ENCODE assay signal across 25 mouse cellular contexts in genomic region chr9:105139204-105139603, GRCm38 (mm10). TPM values are rescaled to one million over a fixed set of nuclear protein-coding genes. Genes with fewer than 3 reads are reported as not detected.
DNase-seq lines count a peak whose midpoint lies in the region; ATAC-seq lines count a peak whose summit lies in the region.
"Had no signal": no experiment of that assay in that cellular context is flagged by ENCODE, and none has a peak within 500 bp of the region (broad histone marks: within the 10 kb centered on the region; RNA-seq: fewer than 3 reads in every experiment).

No protein-coding gene starts in this region.

- WGBS in intestine, embryonic 16.5 days: 44% methylated on average over 6 of the region's 6 CpGs
- 89% methylated on average over 6 of the region's 6 CpGs for WGBS in forebrain, embryonic 14.5 days

- H3K4me3 ChIP-seq in intestine, embryonic 16.5 days (ENCODE audit: low read length): no peak overlapping the region
- no peak overlapping the region for H3K4me3 ChIP-seq in forebrain, embryonic 14.5 days (ENCODE audit: low read depth, low read length)
- H3K4me3 ChIP-seq: embryonic facial prominence, embryonic 10.5 days; forebrain, embryonic 13.5 days; gastrocnemius, adult 2 months; heart, embryonic 15.5 days had no signal

- ATAC-seq in intestine, embryonic 16.5 days: peak; percentile 98
- peak; percentile 57 for ATAC-seq in megakaryocyte, adult 5-6 weeks (ENCODE audit: poor library complexity, severe bottlenecking)
- ATAC-seq in forebrain, embryonic 14.5 days: no peak
- ATAC-seq: CD4-positive, CD25-positive, alpha-beta regulatory T cell, adult 4 months; forebrain, embryonic 13.5 days had no signal

- H3K4me1 ChIP-seq in intestine, embryonic 16.5 days (ENCODE audit: control insufficient read depth, insufficient read depth, low read length): 0 out of 2 replicates have a peak, but pooled peaks cover 5% of the 10 kb centered on the region
- no peaks in the 10 kb centered on the region for H3K4me1 ChIP-seq in forebrain, embryonic 14.5 days (ENCODE audit: control insufficient read depth, insufficient read depth, low read length)
- H3K4me1 ChIP-seq: embryonic facial prominence, embryonic 10.5 days; forebrain, embryonic 13.5 days; heart, embryonic 15.5 days had no signal

- intact Hi-C loops in left cerebral cortex, postnatal 36 days (cut with DNase I): no loop called here

- no peaks in the 10 kb centered on the region for H3K9me3 ChIP-seq in intestine, embryonic 16.5 days (ENCODE audit: control insufficient read depth, low read length)
- no peaks in the 10 kb centered on the region for H3K9me3 ChIP-seq in forebrain, embryonic 14.5 days (replicated peaks; ENCODE audit: control insufficient read depth, low read length)
- H3K9me3 ChIP-seq: embryonic facial prominence, embryonic 10.5 days; forebrain, embryonic 13.5 days; heart, embryonic 15.5 days had no signal

- no peak overlapping the region for H3K27ac ChIP-seq in intestine, embryonic 16.5 days (ENCODE audit: low read length)
- H3K27ac ChIP-seq in forebrain, embryonic 14.5 days (ENCODE audit: low read depth, low read length): no peak overlapping the region
- H3K27ac ChIP-seq: embryonic facial prominence, embryonic 10.5 days; forebrain, embryonic 13.5 days; gastrocnemius, adult 2 months; heart, embryonic 15.5 days; hindbrain, embryonic 14.5 days had no signal

- H3K27me3 ChIP-seq in intestine, embryonic 16.5 days (replicated peaks; ENCODE audit: control insufficient read depth, insufficient read depth, low read length): no peaks in the 10 kb centered on the region
- H3K27me3 ChIP-seq in forebrain, embryonic 14.5 days (replicated peaks; ENCODE audit: control insufficient read depth, insufficient read depth, low read length): no peaks in the 10 kb centered on the region
- H3K27me3 ChIP-seq: forebrain, embryonic 13.5 days; heart, embryonic 15.5 days had no signal

- no peak overlapping the region for H3K9ac ChIP-seq in intestine, embryonic 16.5 days (ENCODE audit: low read depth, low read length)
- H3K9ac ChIP-seq in forebrain, embryonic 14.5 days (ENCODE audit: low read length): no peak overlapping the region
- H3K9ac ChIP-seq: forebrain, embryonic 13.5 days; heart, embryonic 15.5 days; hindbrain, embryonic 14.5 days had no signal

- peak; percentile 75 for DNase-seq in heart, adult 11 months
- DNase-seq in heart, adult 9 months (ENCODE audit: low spot score in 2 of 2): no peak
- DNase-seq in T-cell, adult 2 months (ENCODE audit: low spot score): no peak
- DNase-seq in forebrain, embryonic 14.5 days (ENCODE audit: low spot score): no peak
- no peak for DNase-seq in left cerebral cortex, postnatal 36 days (ENCODE audit: low spot score in 2 of 2)
- DNase-seq: adrenal gland, postnatal 14 days; B cell, adult 2 months; cerebellum, adult 18-20 months; cerebellum, adult 9-11 months; cerebellum, postnatal 36 days; gastrocnemius, adult 2 months; gastrocnemius, postnatal 25 days; heart, adult 18-20 months; heart, postnatal 14 days had no signal

- H3K4me2 ChIP-seq in intestine, embryonic 16.5 days (ENCODE audit: low read depth, low read length): peak overlapping the region; percentile 28
- H3K4me2 ChIP-seq in forebrain, embryonic 14.5 days (ENCODE audit: low read length): no peak overlapping the region
- H3K4me2 ChIP-seq: forebrain, embryonic 13.5 days; heart, embryonic 11.5 days; heart, embryonic 15.5 days; hindbrain, embryonic 14.5 days had no signal

- H3K36me3 ChIP-seq in intestine, embryonic 16.5 days (ENCODE audit: control insufficient read depth, insufficient read depth, low read length): no peaks in the 10 kb centered on the region
- no peaks in the 10 kb centered on the region for H3K36me3 ChIP-seq in forebrain, embryonic 14.5 days (ENCODE audit: control insufficient read depth, insufficient read depth, low read length)
- H3K36me3 ChIP-seq: embryonic facial prominence, embryonic 10.5 days; G1E; heart, embryonic 15.5 days had no signal

RNA-seq across cellular contexts. Expression of gene 1700080E11Rik, which starts 5.7 kb away (rescaled TPM):
- not detected in 2 replicates for polyA plus RNA-seq in intestine, embryonic 16.5 days (2015; fragmentation: Nextera tagmentation; extraction: Ambion mirVana)
- not detected in 2 replicates for total RNA-seq in megakaryocyte, adult 5-6 weeks (2015)
- total RNA-seq in megakaryocyte, adult 5-6 weeks (2017): not detected in 2 replicates
- polyA plus RNA-seq in forebrain, embryonic 14.5 days (2014; fragmentation: Nextera tagmentation; extraction: Ambion mirVana): not detected in 2 replicates
- not detected for total RNA-seq in left cerebral cortex, postnatal 36 days (2021)
- total RNA-seq: adrenal gland, postnatal 14 days; G1E; gastrocnemius, adult 2 months; gastrocnemius, postnatal 25 days; heart, adult 18-20 months; heart, postnatal 14 days; hematopoietic stem cell, adult 5-6 weeks had no signal
- polyA plus RNA-seq: CD4-positive, CD25-positive, alpha-beta regulatory T cell, adult 4 months; embryonic facial prominence, embryonic 10.5 days; embryonic facial prominence, embryonic 14.5 days; forebrain, embryonic 13.5 days; G1E; heart, embryonic 11.5 days; heart, embryonic 15.5 days; hindbrain, embryonic 14.5 days had no signal

RNA-seq across cellular contexts. Expression of gene Nudt16, which starts 7.6 kb away (rescaled TPM):
- 28.4 and 29.5 TPM in 2 replicates for polyA plus RNA-seq in intestine, embryonic 16.5 days (2015; fragmentation: Nextera tagmentation; extraction: Ambion mirVana)
- total RNA-seq in megakaryocyte, adult 5-6 weeks (2015): 14.6 and 15.2 TPM in 2 replicates
- 9.4 and 13.6 TPM in 2 replicates for total RNA-seq in megakaryocyte, adult 5-6 weeks (2017)
- 28.2 and 31.5 TPM in 2 replicates for polyA plus RNA-seq in forebrain, embryonic 14.5 days (2014; fragmentation: Nextera tagmentation; extraction: Ambion mirVana)
- total RNA-seq in left cerebral cortex, postnatal 36 days (2021): 10 to 100 TPM; 17.2 to 18.9 TPM
